Mouse (Mus musculus): Measurements from ENCODE around the gene Ess2. TPM values are rescaled to one million over a fixed set of nuclear protein-coding genes. Genes with fewer than 3 reads are reported as not detected.
"Not testable (repeated sequence)": the region's sequence is repeated elsewhere in the genome, so short reads cannot be mapped to it uniquely, and the experiment has no call there.

Gene Ess2
- total RNA-seq (2014; fragmentation: Nextera tagmentation) (13.7 and 19.3 TPM in 2 replicates), total RNA-seq (2017) (29.1 and 31.0 TPM in 2 replicates), polyA plus RNA-seq (2012) (25.6 and 27.6 TPM in 2 replicates)

GRCm38 (mm10) chr16:17911052-17911595, at the start of gene Ess2:
TSS of gene Ess2 (minus strand) at chr16:17911348.
- TF ChIP-seq GATA1 (IDR thresholded peaks at IDR 0.05; ENCODE audit: borderline replicate concordance, low read length): no peak
- TF ChIP-seq GATA2 (IDR thresholded peaks at IDR 0.05; ENCODE audit: borderline replicate concordance, low read depth, low read length): no peak
- no peak for TF ChIP-seq TAL1 (conservative IDR thresholded peaks at IDR 0.05; ENCODE audit: low read depth, low read length)
- TF ChIP-seq CTCF (IDR thresholded peaks at IDR 0.05; ENCODE audit: low read depth, low read length): 0 out of 2 replicates have a peak, but pooled peaks have one; percentile 28
- peak; percentile 96 for ATAC-seq (ENCODE audit: extremely low read depth, insufficient number of reproducible peaks, low FRiP score, poor library complexity, severe bottlenecking)
- peaks cover 39% of the 10 kb centered on the region for H3K36me3 ChIP-seq (replicated peaks)
- H3K4me3 ChIP-seq (ENCODE audit: low read depth, low read length): peak within 1 kb of the TSS; percentile 81
- H3K4me1 ChIP-seq (ENCODE audit: insufficient read depth, low read depth, low read length): peaks cover 11% of the 10 kb centered on the region
- DNase-seq (ENCODE audit: low spot score): peak; percentile 96
- peaks cover 36% of the 10 kb centered on the region for H3K27me3 ChIP-seq (ENCODE audit: insufficient read depth, low read length)
- H3K9me3 ChIP-seq (replicated peaks): peaks cover 11% of the 10 kb centered on the region

DNA sequence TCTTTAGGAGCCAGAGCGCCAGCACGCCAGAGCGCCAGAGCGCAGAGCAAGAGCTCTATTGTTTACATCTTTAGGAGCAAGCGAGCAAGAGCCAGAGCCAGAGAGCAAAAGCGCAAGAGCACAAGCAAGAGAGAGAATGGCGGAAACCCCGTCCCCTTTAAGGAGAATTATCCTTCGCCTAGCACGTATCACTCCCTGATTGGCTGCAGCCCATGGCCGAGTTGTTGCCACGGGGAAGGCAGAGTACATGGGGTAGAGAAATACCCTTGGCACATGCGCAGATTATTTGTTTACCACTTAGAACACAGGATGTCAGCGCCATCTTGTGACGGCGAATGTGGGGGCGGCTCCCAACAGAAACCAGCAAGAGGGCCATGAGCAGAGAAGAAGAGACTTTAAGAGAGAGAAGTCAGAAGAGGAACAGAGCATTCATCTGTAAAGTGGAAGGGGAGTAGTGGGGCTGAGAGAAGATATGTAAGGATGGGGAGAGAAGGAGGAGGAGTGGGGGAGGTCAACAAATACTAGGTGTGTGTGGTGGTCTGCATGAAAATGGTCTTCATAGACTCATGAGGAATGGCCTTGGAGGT, 45.0 kb upstream of the Ess2 start:
- H3K4me3 ChIP-seq (ENCODE audit: low read depth, low read length); H3K4me1 ChIP-seq (ENCODE audit: insufficient read depth, low read depth, low read length); H3K27me3 ChIP-seq (ENCODE audit: insufficient read depth, low read length); ATAC-seq (ENCODE audit: extremely low read depth, insufficient number of reproducible peaks, low FRiP score, poor library complexity, severe bottlenecking); H3K36me3 ChIP-seq (replicated peaks); H3K9me3 ChIP-seq (replicated peaks); DNase-seq (ENCODE audit: low spot score): not testable (repeated sequence)

GRCm38 (mm10) chr16:17951618-17952017, 40.5 kb upstream of the Ess2 start:
- Histone ChIP-seq H3K36me3 (replicated peaks) (no peaks in the 10 kb centered on the region), H3K4me1 (ENCODE audit: insufficient read depth, low read depth, low read length) (peaks cover 12% of the 10 kb centered on the region), H3K9me3 (replicated peaks) (peaks cover 5% of the 10 kb centered on the region), H3K4me3 (ENCODE audit: low read depth, low read length) (no peak overlapping the region), H3K27me3 (ENCODE audit: insufficient read depth, low read length) (0 out of 2 replicates have a peak, but pooled peaks cover 2% of the 10 kb centered on the region)
- DNase-seq (ENCODE audit: low spot score): no peak
- TF ChIP-seq CTCF (IDR thresholded peaks at IDR 0.05; ENCODE audit: low read depth, low read length) (no peak), TAL1 (conservative IDR thresholded peaks at IDR 0.05; ENCODE audit: low read depth, low read length) (no peak), POLR2AphosphoS5 (IDR thresholded peaks at IDR 0.05; ENCODE audit: insufficient replicate concordance, low read depth, low read length) (no peak), GATA1 (IDR thresholded peaks at IDR 0.05; ENCODE audit: borderline replicate concordance, low read length) (no peak), GATA2 (IDR thresholded peaks at IDR 0.05; ENCODE audit: borderline replicate concordance, low read depth, low read length) (no peak)
- ATAC-seq (ENCODE audit: extremely low read depth, insufficient number of reproducible peaks, low FRiP score, poor library complexity, severe bottlenecking): no peak

DNA sequence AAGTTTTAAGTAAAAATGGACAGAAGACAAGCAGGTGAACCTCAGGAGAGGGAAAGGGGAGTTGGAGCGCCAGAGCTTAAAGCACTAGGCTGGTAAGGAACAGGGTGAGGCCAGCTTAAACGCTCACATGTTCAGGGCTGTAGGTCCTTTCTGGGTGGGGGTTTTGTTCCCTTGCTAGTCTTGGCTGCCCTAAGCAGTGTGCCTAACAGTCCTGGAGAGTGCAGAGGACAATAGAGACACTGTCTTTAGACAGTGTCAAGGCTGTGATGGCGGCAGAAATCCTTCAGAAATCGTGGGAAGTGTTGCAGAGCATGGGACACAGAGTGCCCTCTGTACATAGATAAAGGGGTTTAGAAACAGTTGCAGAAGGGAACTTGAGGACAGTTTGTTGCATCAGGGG, 38.9 kb upstream of the Ess2 start:
- peaks cover 5% of the 10 kb centered on the region for H3K9me3 ChIP-seq (replicated peaks)

DNA sequence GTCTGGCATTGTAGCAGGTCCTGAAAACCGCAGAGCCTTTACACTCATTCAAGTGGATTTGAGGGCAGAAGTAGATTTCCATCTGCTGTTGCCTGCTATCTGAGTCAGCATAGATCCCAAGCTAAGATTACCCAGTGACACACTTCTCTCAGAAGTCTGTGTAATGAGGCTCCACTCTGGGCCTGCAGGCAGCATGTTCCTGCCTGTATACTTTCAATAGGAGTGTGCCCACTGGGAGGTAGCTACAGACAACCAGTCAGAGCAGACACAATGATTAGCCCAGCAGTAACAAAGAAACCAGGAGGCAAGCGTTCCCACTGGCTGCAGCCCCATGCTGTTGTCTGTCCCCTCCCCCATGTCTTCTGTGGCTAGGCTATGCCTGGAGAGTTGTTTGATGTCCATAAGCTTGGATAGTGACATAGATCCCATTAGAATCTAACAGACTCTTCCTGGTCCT, 38.3 kb upstream of the Ess2 start:
- Histone ChIP-seq H3K27me3 (ENCODE audit: insufficient read depth, low read length) (peaks cover 12% of the 10 kb centered on the region), H3K9me3 (replicated peaks) (peaks cover 5% of the 10 kb centered on the region), H3K36me3 (replicated peaks) (no peaks in the 10 kb centered on the region), H3K4me3 (ENCODE audit: low read depth, low read length) (no peak overlapping the region), H3K4me1 (ENCODE audit: insufficient read depth, low read depth, low read length) (peaks cover 20% of the 10 kb centered on the region)
- TF ChIP-seq CTCF (IDR thresholded peaks at IDR 0.05; ENCODE audit: low read depth, low read length): no peak
- no peak for TF ChIP-seq GATA1 (IDR thresholded peaks at IDR 0.05; ENCODE audit: borderline replicate concordance, low read length)
- no peak for TF ChIP-seq TAL1 (conservative IDR thresholded peaks at IDR 0.05; ENCODE audit: low read depth, low read length)
- no peak for TF ChIP-seq POLR2AphosphoS5 (IDR thresholded peaks at IDR 0.05; ENCODE audit: insufficient replicate concordance, low read depth, low read length)
- TF ChIP-seq GATA2 (IDR thresholded peaks at IDR 0.05; ENCODE audit: borderline replicate concordance, low read depth, low read length): no peak
- DNase-seq (ENCODE audit: low spot score) (no peak), ATAC-seq (ENCODE audit: extremely low read depth, insufficient number of reproducible peaks, low FRiP score, poor library complexity, severe bottlenecking) (0 out of 2 replicates have a peak, but pooled peaks have one; percentile 22)

More for the DNA sequence above, 38.9 kb upstream of the Ess2 start:
- no peaks in the 10 kb centered on the region for H3K36me3 ChIP-seq (replicated peaks)
- no peak overlapping the region for H3K4me3 ChIP-seq (ENCODE audit: low read depth, low read length)
- ATAC-seq (ENCODE audit: extremely low read depth, insufficient number of reproducible peaks, low FRiP score, poor library complexity, severe bottlenecking): no peak
- TF ChIP-seq GATA2 (IDR thresholded peaks at IDR 0.05; ENCODE audit: borderline replicate concordance, low read depth, low read length) (no peak), POLR2AphosphoS5 (IDR thresholded peaks at IDR 0.05; ENCODE audit: insufficient replicate concordance, low read depth, low read length) (no peak)
- H3K27me3 ChIP-seq (ENCODE audit: insufficient read depth, low read length): peaks cover 10% of the 10 kb centered on the region
- DNase-seq (ENCODE audit: low spot score): no peak
- peaks cover 18% of the 10 kb centered on the region for H3K4me1 ChIP-seq (ENCODE audit: insufficient read depth, low read depth, low read length)

GRCm38 (mm10) chr16:17945081-17945831, 34.1 kb upstream of the Ess2 start:
- H3K4me1 ChIP-seq (ENCODE audit: insufficient read depth, low read depth, low read length): peaks cover 14% of the 10 kb centered on the region
- DNase-seq (ENCODE audit: low spot score) (no peak), ATAC-seq (ENCODE audit: extremely low read depth, insufficient number of reproducible peaks, low FRiP score, poor library complexity, severe bottlenecking) (no peak)
- H3K9me3 ChIP-seq (replicated peaks): no peaks in the 10 kb centered on the region
- H3K4me3 ChIP-seq (ENCODE audit: low read depth, low read length): no peak overlapping the region; the same call in 1 of the 2 replicates
- no peaks in the 10 kb centered on the region for H3K36me3 ChIP-seq (replicated peaks)
- H3K27me3 ChIP-seq (ENCODE audit: insufficient read depth, low read length): peaks cover 16% of the 10 kb centered on the region
- TF ChIP-seq TAL1 (conservative IDR thresholded peaks at IDR 0.05; ENCODE audit: low read depth, low read length): no peak
- no peak for TF ChIP-seq GATA2 (IDR thresholded peaks at IDR 0.05; ENCODE audit: borderline replicate concordance, low read depth, low read length)
- no peak for TF ChIP-seq GATA1 (IDR thresholded peaks at IDR 0.05; ENCODE audit: borderline replicate concordance, low read length)
- no peak for TF ChIP-seq CTCF (IDR thresholded peaks at IDR 0.05; ENCODE audit: low read depth, low read length)
- no peak for TF ChIP-seq POLR2AphosphoS5 (IDR thresholded peaks at IDR 0.05; ENCODE audit: insufficient replicate concordance, low read depth, low read length)
